Mouse (Mus musculus) heart, embryonic 12.5 days (tissue): ENCODE measurements around the gene Plcl1. TPM values are rescaled to one million over a fixed set of nuclear protein-coding genes. Genes with fewer than 3 reads are reported as not detected.

Experiments used
- ATAC-seq: fragments of 200-750 bp; cut with Nextera tagmentation; 2 replicates; pipeline ENCODE4 v1.8.0; 2017; ENCODE audit warnings: moderate TSS enrichment, moderate library complexity; ENCODE audit not compliant: insufficient number of reproducible peaks, low FRiP score
- H3K27ac ChIP-seq: fragments of 300-500 bp; sonication (generic); 2 replicates; pipeline ENCODE4 v1.5.1; 2016; ENCODE audit warnings: mild to moderate bottlenecking, moderate library complexity; ENCODE audit not compliant: poor library complexity, severe bottlenecking
- H3K27me3 ChIP-seq: fragments of 300-500 bp; sonication (generic); replicated peaks from 2 replicates; pipeline ENCODE4 v1.6.1; 2016; ENCODE audit warnings: mild to moderate bottlenecking, moderate library complexity
- H3K36me3 ChIP-seq: fragments of 300-500 bp; sonication (generic); 2 replicates; pipeline ENCODE4 v1.6.1; 2016; ENCODE audit warnings: mild to moderate bottlenecking, moderate library complexity
- H3K4me1 ChIP-seq: fragments of 300-500 bp; sonication (generic); replicated peaks from 2 replicates; pipeline ENCODE4 v1.6.1; 2016; ENCODE audit warnings: mild to moderate bottlenecking
- H3K4me2 ChIP-seq: fragments of 300-500 bp; sonication (generic); 2 replicates; pipeline ENCODE4 v1.6.1; 2016; ENCODE audit warnings: mild to moderate bottlenecking, moderate library complexity
- H3K4me3 ChIP-seq: fragments of 300-500 bp; sonication (generic); 2 replicates; pipeline ENCODE4 v1.5.1; 2016; ENCODE audit warnings: mild to moderate bottlenecking
- H3K9ac ChIP-seq: fragments of 300-500 bp; sonication (generic); 2 replicates; pipeline ENCODE4 v1.6.1; 2016; ENCODE audit warnings: mild to moderate bottlenecking, moderate library complexity
- H3K9me3 ChIP-seq: fragments of 300-500 bp; sonication (generic); replicated peaks from 2 replicates; pipeline ENCODE4 v1.6.1; 2016; ENCODE audit warnings: mild to moderate bottlenecking, moderate library complexity
- WGBS: fragments of 180-500 bp; shearing (Covaris S2); methylation state at CpG from one replicate; pipeline ENCODE4 v1.1.7; 2016; 5-methylcytosine and 5-hydroxymethylcytosine counted together
- polyA plus RNA-seq: library from polyadenylated mRNA; unstranded; fragments of >200 nt; fragmentation: Nextera tagmentation; extraction: Ambion mirVana; gene quantifications from 2 replicates; pipeline ENCODE4 v1.2.1, GENCODE M21; 2016

Gene Plcl1
- 0.77 and 0.80 TPM in 2 replicates for polyA plus RNA-seq

DNA sequence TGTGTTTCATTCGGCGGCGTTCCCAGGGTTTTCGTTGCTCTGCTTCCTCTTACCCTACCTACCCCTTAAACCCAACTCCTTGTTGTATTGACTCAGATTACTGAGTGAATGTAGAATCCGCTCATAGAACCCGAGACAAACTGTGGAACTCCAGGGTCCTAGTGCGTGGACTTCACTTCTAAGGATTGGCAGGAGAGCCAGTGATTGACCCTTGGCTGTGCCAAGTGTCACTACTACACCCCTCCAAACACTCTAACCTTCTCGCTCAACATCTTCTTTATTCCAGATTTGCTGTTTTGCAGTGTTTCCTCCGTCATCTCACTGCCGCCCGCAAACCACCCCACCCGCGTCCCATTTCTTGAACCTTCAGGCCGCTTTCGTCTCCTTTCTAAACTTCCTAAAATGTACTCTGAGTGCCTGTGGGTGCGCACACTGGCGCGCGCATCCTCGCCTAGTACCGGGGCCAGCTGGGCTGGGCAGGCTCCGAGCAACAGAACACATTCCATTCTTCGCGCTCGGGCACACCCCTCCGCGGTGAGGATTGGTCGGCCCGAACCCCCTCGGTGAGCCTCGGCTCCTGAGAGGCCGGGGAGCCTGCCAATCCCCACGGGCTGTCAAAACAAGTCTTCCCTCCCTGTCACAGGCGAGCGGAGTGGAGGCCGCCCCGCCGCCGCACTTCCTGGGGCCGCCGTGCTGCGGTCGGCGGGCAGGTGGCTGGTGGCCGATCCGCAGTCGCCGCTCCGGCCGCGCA, at the start of gene Plcl1:
Gene Plcl1 (plus strand): TSS at position 650 of the 751 bp plus-strand sequence.
- peaks cover 11% of the 10 kb centered on the region for H3K27me3 ChIP-seq
- ATAC-seq = peak; percentile 97
- H3K4me1 ChIP-seq = no peaks in the 10 kb centered on the region; the same call in 1 of the 2 replicates
- peak within 1 kb of the TSS; percentile 68 for H3K4me3 ChIP-seq
- no peaks in the 10 kb centered on the region for H3K9me3 ChIP-seq
- H3K4me2 ChIP-seq = peak within 1 kb of the TSS; percentile 98
- H3K9ac ChIP-seq = peak within 1 kb of the TSS; percentile 70
- H3K36me3 ChIP-seq = no peaks in the 10 kb centered on the region
- 2% methylated on average over 51 of the region's 51 CpGs for WGBS
- no peak within 1 kb of the TSS for H3K27ac ChIP-seq

DNA sequence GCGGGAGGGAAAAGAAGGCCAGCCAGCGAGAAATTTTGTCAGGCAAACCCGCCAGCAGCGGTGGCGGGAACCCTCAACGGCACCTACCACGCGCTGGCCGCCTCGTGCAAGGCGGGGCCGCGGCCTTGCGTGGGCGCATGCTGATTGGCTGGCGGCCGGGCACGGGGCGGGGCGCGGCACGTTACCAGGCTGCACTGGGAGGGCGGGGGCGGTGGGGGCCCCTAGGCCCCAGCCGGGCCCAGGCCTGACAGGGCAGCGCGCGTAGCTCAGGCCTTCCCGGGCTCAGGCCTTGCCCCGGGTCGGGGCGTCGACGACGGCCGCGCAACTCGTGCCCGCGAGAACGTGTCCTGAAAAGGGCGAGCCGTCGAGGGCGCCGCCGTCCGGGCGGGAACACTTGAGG, 43.1 kb upstream of the Plcl1 start:
- H3K27me3 ChIP-seq = peaks cover 25% of the 10 kb centered on the region
- H3K9ac ChIP-seq = no peak overlapping the region
- peak overlapping the region; percentile 80 for H3K4me2 ChIP-seq
- peaks cover 12% of the 10 kb centered on the region for H3K9me3 ChIP-seq
- H3K4me3 ChIP-seq = peak overlapping the region; percentile 59
- H3K4me1 ChIP-seq = no peaks in the 10 kb centered on the region
- ATAC-seq = 0 out of 2 replicates have a peak, but pooled peaks have one; percentile 22
- 45% methylated on average over 49 of the region's 49 CpGs for WGBS
- H3K36me3 ChIP-seq = no peaks in the 10 kb centered on the region
- no peak overlapping the region for H3K27ac ChIP-seq

DNA sequence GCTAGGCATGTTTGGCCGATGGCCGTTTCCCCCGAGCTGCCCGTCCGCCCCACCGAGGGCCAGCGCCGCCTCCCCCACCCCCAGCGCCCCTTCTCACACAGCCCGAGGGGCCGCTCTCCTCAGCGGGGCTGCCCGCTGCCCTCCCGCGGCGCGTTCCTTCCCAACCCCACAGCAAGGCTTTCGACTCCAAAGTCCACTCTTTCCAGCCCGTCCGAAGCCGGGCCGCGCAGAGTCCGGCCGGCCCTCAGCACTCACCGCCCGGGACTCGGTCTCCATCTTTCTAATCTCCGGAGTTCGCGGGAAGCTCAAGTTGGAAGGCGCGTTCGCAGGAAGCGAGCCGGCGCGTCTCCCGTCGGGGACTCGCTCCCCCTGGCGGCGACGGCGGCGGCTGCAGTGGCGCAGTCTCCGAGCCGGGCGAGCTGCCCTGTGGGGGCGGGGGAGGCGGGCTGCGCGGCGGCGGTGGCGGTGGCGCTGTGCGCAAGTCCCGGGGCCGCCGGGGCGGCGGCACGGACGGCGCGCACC, 42.6 kb upstream of the Plcl1 start, which contains the start of gene Boll:
Gene Boll (minus strand): TSS at position 426 of the 522 bp plus-strand sequence.
- Histone ChIP-seq H3K9ac (peak within 1 kb of the TSS; percentile 5; the same call in 1 of the 2 replicates), H3K4me3 (peak within 1 kb of the TSS; percentile 59), H3K9me3 (peaks cover 12% of the 10 kb centered on the region), H3K27ac (no peak within 1 kb of the TSS), H3K27me3 (peaks cover 25% of the 10 kb centered on the region), H3K4me1 (no peaks in the 10 kb centered on the region), H3K36me3 (no peaks in the 10 kb centered on the region), H3K4me2 (peak within 1 kb of the TSS; percentile 80)
- ATAC-seq = peak; percentile 55
- 16% methylated on average over 58 of the region's 68 CpGs for WGBS

DNA sequence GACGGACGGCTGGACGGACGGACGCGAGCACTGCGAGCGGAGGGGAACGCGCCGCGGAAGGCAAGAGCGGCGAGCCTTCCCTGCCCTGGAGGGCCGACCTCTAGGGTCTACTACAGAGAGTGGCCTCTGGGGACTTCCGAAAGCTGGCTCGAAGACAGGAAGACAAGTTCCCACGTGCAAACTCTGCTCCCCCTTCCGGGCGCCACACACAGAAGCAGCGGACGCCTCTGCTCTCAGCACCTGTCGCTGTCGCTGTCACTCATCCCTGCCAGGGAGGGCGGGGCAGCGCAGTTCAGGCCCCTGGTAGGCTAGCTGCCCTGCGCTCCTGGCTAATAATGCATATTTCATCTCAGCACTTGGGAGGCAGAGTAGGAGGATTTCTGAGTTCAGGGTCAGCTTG, 42.1 kb upstream of the Plcl1 start:
- WGBS = under 1% methylated on average over 27 of the region's 27 CpGs
- no peaks in the 10 kb centered on the region for H3K36me3 ChIP-seq
- H3K4me1 ChIP-seq = no peaks in the 10 kb centered on the region
- peak; percentile 48; the same call in 1 of the 2 replicates for ATAC-seq
- peak overlapping the region; percentile 80 for H3K4me2 ChIP-seq
- no peak overlapping the region for H3K27ac ChIP-seq
- H3K27me3 ChIP-seq = peaks cover 25% of the 10 kb centered on the region
- H3K9me3 ChIP-seq = peaks cover 12% of the 10 kb centered on the region
- peak overlapping the region; percentile 59 for H3K4me3 ChIP-seq
- no peak overlapping the region for H3K9ac ChIP-seq

DNA sequence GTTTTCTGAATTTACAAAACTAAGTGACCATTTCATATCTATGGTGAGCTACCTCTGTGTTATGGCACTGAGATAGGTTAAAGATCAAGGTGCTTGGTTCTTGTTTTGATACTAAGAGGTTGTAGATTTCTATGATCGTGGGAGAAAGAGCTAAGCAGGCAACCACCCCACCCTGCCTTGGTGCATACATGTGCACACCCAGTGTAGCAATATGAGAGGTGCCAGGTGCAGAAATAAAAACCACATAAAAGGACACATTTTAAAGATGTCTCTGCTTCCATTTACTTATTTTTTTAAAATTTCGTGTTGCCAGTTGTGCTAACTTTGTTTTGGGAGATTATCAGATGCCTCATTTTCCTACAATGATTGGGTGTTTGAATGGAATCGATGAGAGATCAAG, 33.1 kb upstream of the Plcl1 start:
- WGBS = 77% methylated on average over 3 of the region's 3 CpGs
- Histone ChIP-seq H3K9me3 (no peaks in the 10 kb centered on the region), H3K27me3 (no peaks in the 10 kb centered on the region), H3K9ac (no peak overlapping the region), H3K4me1 (no peaks in the 10 kb centered on the region), H3K27ac (no peak overlapping the region), H3K4me2 (no peak overlapping the region), H3K4me3 (no peak overlapping the region), H3K36me3 (no peaks in the 10 kb centered on the region)
- no peak for ATAC-seq

DNA sequence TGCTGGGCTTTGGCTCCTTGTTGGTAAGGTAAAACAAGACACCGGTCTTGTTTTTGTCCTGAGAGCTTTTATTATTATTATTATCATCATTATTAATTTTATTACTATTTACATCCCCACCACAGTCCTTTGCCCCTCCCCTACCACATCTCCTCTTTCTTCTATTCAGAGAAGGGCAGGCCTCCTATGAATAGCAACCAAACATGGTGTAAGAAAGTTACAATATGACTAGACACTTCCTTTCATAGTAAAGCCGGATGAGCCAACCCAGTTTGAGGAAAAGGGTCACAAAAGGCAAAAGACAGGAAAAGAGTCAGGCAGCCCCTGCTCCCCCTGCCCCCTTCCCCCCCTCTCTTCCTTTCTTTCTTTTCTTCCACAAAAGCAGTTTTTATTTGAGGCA, 25.2 kb upstream of the Plcl1 start:
- H3K27me3 ChIP-seq = no peaks in the 10 kb centered on the region
- H3K9me3 ChIP-seq = no peaks in the 10 kb centered on the region
- no peak for ATAC-seq
- no peaks in the 10 kb centered on the region for H3K4me1 ChIP-seq
- no peak overlapping the region for H3K9ac ChIP-seq
- H3K4me2 ChIP-seq = no peak overlapping the region
- H3K27ac ChIP-seq = no peak overlapping the region
- no peak overlapping the region for H3K4me3 ChIP-seq
- WGBS = 78% methylated on average over 2 of the region's 2 CpGs
- no peaks in the 10 kb centered on the region for H3K36me3 ChIP-seq

DNA sequence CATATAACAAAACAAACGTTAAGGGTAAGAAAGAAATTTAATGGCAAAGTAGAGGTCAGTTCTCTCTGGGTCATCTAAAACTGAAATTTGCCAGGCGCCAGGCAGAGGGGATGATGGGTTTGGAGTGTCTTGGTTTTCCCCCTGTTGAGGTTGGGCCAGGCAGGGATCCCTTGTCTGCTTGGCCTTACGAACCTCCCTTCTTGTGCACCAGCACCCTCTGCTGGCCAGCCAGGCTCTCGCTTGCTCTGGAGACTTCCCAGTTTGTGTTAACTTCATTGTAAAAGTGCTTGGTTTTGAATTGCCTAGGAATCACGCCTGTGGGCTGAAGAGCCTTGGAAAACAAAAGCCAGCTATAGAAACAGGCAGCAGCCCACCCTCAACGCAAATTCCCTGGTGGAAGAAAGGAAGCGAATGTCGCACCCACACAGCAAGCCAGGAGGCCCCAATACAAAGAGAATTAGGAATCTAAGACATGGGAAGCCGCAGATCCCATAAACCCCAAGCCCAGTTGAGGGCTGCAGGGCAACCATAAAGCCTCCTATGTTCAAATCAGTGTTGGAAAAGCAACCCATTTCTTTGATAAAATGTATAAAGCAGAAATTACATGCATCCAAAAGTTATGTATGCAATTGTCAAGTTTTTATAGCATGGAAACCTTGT, 22.5 kb upstream of the Plcl1 start:
- no peak overlapping the region for H3K9ac ChIP-seq
- H3K27me3 ChIP-seq = no peaks in the 10 kb centered on the region
- no peaks in the 10 kb centered on the region for H3K4me1 ChIP-seq
- no peaks in the 10 kb centered on the region for H3K9me3 ChIP-seq
- peak; percentile 57; the same call in 1 of the 2 replicates for ATAC-seq
- no peak overlapping the region for H3K4me3 ChIP-seq
- no peaks in the 10 kb centered on the region for H3K36me3 ChIP-seq
- no peak overlapping the region for H3K27ac ChIP-seq
- no peak overlapping the region for H3K4me2 ChIP-seq
- WGBS = 16% methylated on average over 9 of the region's 9 CpGs

DNA sequence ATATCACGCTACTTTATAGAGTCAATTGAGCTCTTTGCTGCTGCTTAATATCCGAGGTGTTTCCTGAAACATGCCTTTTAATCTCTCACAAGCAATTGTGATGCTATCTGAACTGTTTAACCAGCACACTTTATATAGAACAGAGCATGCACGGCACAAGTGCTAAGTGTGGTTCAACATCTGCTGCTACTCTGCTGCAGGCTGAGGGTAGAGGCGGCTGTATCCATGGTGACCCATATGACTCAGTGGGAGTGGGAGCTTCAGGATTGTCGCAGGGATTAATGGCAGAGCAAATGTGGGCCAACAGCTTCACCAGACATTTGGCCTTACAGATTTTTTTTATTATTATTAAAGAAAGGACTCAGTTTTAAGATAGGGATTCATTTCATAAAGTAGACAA, 5.8 kb upstream of the Plcl1 start:
- Histone ChIP-seq H3K27me3 (peaks cover 17% of the 10 kb centered on the region; the same call in 1 of the 2 replicates), H3K9me3 (no peaks in the 10 kb centered on the region), H3K4me2 (no peak overlapping the region), H3K27ac (no peak overlapping the region), H3K36me3 (no peaks in the 10 kb centered on the region), H3K4me3 (no peak overlapping the region), H3K9ac (no peak overlapping the region), H3K4me1 (no peaks in the 10 kb centered on the region)
- no peak for ATAC-seq
- 31% methylated on average over 5 of the region's 5 CpGs for WGBS

DNA sequence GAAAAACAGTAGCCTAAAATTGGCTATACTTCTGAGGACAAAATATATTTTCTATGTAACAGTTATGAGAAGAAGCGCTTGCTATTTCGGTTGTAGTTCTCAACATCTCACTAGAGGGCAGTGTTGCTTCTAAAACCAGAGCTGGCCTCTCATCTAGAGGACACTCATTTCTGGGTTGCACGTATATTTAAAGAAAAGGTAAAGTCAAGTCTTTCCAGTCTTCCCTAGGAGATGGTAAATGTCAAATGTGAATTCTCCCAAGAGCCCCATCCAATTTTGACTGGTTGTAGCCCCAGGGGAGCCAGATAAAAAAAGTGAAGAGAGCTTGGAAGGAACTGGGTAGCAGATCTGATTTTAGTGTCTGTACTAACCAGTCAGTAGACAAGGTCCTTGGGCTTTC, 1.3 kb upstream of the Plcl1 start:
- H3K36me3 ChIP-seq = no peaks in the 10 kb centered on the region
- no peaks in the 10 kb centered on the region; the same call in 1 of the 2 replicates for H3K4me1 ChIP-seq
- no peak overlapping the region for H3K9ac ChIP-seq
- WGBS = 4% methylated on average over 3 of the region's 3 CpGs
- no peak for ATAC-seq
- H3K27me3 ChIP-seq = peaks cover 11% of the 10 kb centered on the region
- H3K27ac ChIP-seq = no peak overlapping the region
- H3K4me2 ChIP-seq = peak overlapping the region; percentile 19; the same call in 1 of the 2 replicates
- H3K9me3 ChIP-seq = no peaks in the 10 kb centered on the region
- no peak overlapping the region for H3K4me3 ChIP-seq

DNA sequence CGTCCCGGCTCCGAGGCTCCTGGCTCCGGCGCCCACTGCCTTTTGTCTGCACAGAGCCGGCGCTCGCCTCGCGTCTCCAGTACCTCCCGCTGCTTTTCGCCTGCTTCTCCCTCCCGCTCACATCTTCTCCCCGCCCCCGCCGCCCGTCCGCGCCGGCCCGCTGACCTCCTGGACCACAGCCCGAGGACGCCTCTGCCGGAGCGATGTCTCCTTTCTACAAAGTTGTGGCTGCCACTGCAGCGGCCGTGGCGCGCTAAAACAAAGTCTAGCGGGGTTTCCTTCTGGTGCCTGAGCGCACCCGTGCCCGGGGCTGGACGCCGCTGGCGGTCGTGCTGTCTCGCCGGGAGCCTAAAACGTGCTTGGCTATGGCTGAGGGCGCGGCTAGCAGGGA, 297 bp downstream of the Plcl1 start:
- H3K36me3 ChIP-seq = no peaks in the 10 kb centered on the region
- under 1% methylated on average over 42 of the region's 42 CpGs for WGBS
- peak overlapping the region; percentile 98 for H3K4me2 ChIP-seq
- H3K9ac ChIP-seq = peak overlapping the region; percentile 70
- H3K4me3 ChIP-seq = peak overlapping the region; percentile 68
- H3K27me3 ChIP-seq = peaks cover 9% of the 10 kb centered on the region
- no peaks in the 10 kb centered on the region for H3K9me3 ChIP-seq
- H3K4me1 ChIP-seq = no peaks in the 10 kb centered on the region; the same call in 1 of the 2 replicates
- no peak overlapping the region for H3K27ac ChIP-seq
- peak; percentile 53 for ATAC-seq
